In genomic region chr2:60122188-60122587, GRCm38 (mm10) we compare ENCODE assay signal across 10 mouse cellular contexts.
A peak's percentile ranks its signal among the peaks of the same experiment; 100 is the strongest.
DNase-seq lines count a peak whose midpoint lies in the region; ATAC-seq and TF ChIP-seq lines count a peak whose summit lies in the region.
"Had no signal": no experiment of that assay in that cellular context is flagged by ENCODE, and none has a peak within 500 bp of the region (broad histone marks: within the 10 kb centered on the region; RNA-seq: fewer than 3 reads in every experiment).

No protein-coding gene starts in this region.

- H3K9me3 ChIP-seq in heart, embryonic 11.5 days (replicated peaks; ENCODE audit: control insufficient read depth, low read length) = no peaks in the 10 kb centered on the region
- H3K9me3 ChIP-seq in forebrain, postnatal 0 days (ENCODE audit: low read length) = no peaks in the 10 kb centered on the region
- no peaks in the 10 kb centered on the region for H3K9me3 ChIP-seq in liver, postnatal 0 days (ENCODE audit: low read length)

- no peak for TF ChIP-seq CTCF in forebrain, postnatal 0 days (IDR thresholded peaks at IDR 0.05; ENCODE audit: low read depth)
- TF ChIP-seq CTCF in liver, postnatal 0 days (IDR thresholded peaks at IDR 0.05; ENCODE audit: low read depth) = no peak

- no peak for TF ChIP-seq EP300 in liver, postnatal 0 days (IDR thresholded peaks at IDR 0.05; ENCODE audit: low read depth)

- 46% methylated on average over 2 of the region's 2 CpGs for WGBS in heart, embryonic 11.5 days (ENCODE audit: insufficient replicate concordance)
- WGBS in forebrain, postnatal 0 days = 17% methylated on average over 2 of the region's 2 CpGs
- WGBS in liver, postnatal 0 days (ENCODE audit: insufficient replicate concordance) = 66% methylated on average over 2 of the region's 2 CpGs

- peak overlapping the region; percentile 22; the same call in 1 of the 2 replicates for H3K4me2 ChIP-seq in heart, embryonic 11.5 days
- peak overlapping the region; percentile 11; the same call in 1 of the 2 replicates for H3K4me2 ChIP-seq in forebrain, postnatal 0 days (ENCODE audit: low read depth)
- no peak overlapping the region; the same call in 1 of the 2 replicates for H3K4me2 ChIP-seq in liver, postnatal 0 days (ENCODE audit: low read depth, low read length)

- no peak overlapping the region for H3K9ac ChIP-seq in heart, embryonic 11.5 days (ENCODE audit: low read depth, low read length)
- H3K9ac ChIP-seq in forebrain, postnatal 0 days = no peak overlapping the region
- H3K9ac ChIP-seq in liver, postnatal 0 days (replicated peaks) = no peak overlapping the region

- no peak overlapping the region for H3K4me3 ChIP-seq in heart, embryonic 11.5 days (ENCODE audit: low read depth, low read length)
- no peak overlapping the region for H3K4me3 ChIP-seq in forebrain, postnatal 0 days (ENCODE audit: low read depth, low read length)
- no peak overlapping the region for H3K4me3 ChIP-seq in liver, postnatal 0 days (ENCODE audit: low read depth, low read length)

- no peak for DNase-seq in heart, adult 18-20 months
- peak; percentile 31 for DNase-seq in MN1 (ENCODE audit: low spot score)
- DNase-seq in forebrain, postnatal 0 days = peak; percentile 49
- DNase-seq in liver, postnatal 0 days = no peak
- no peak for DNase-seq in left cerebral cortex, adult 18-20 months (ENCODE audit: low spot score in 2 of 2)
- DNase-seq in kidney, adult 18-20 months = no peak
- DNase-seq: cerebellum, postnatal 36 days; gastrocnemius, postnatal 14 days had no signal

- H3K4me1 ChIP-seq in heart, embryonic 11.5 days (ENCODE audit: control insufficient read depth, insufficient read depth, low read length) = peaks cover 31% of the 10 kb centered on the region
- H3K4me1 ChIP-seq in forebrain, postnatal 0 days (ENCODE audit: insufficient read depth) = peaks cover 11% of the 10 kb centered on the region
- H3K4me1 ChIP-seq in liver, postnatal 0 days (ENCODE audit: insufficient read depth) = peaks cover 17% of the 10 kb centered on the region

- no peak overlapping the region for H3K27ac ChIP-seq in heart, embryonic 11.5 days (ENCODE audit: low read depth, low read length)
- H3K27ac ChIP-seq in forebrain, postnatal 0 days (ENCODE audit: low read depth, low read length) = no peak overlapping the region
- H3K27ac ChIP-seq in liver, postnatal 0 days (ENCODE audit: low read depth) = 0 out of 2 replicates have a peak overlapping the region, but pooled peaks have one; percentile 22

- no peak for ATAC-seq in heart, embryonic 11.5 days (replicated peaks; ENCODE audit: insufficient number of reproducible peaks, low FRiP score, low TSS enrichment)
- ATAC-seq in forebrain, postnatal 0 days = no peak
- ATAC-seq in liver, postnatal 0 days = no peak
- ATAC-seq in activated CD4-positive, CD25-positive, alpha-beta regulatory T cell, adult 4 months = no peak

- H3K27me3 ChIP-seq in heart, embryonic 11.5 days (ENCODE audit: control insufficient read depth, insufficient read depth, low read length) = no peaks in the 10 kb centered on the region
- H3K27me3 ChIP-seq in forebrain, postnatal 0 days (ENCODE audit: insufficient read depth, low read length) = no peaks in the 10 kb centered on the region
- H3K27me3 ChIP-seq in liver, postnatal 0 days (ENCODE audit: insufficient read depth, low read length) = no peaks in the 10 kb centered on the region

- H3K36me3 ChIP-seq in heart, embryonic 11.5 days (ENCODE audit: control insufficient read depth, insufficient read depth, low read length) = no peaks in the 10 kb centered on the region
- no peaks in the 10 kb centered on the region for H3K36me3 ChIP-seq in forebrain, postnatal 0 days (ENCODE audit: insufficient read depth)
- no peaks in the 10 kb centered on the region for H3K36me3 ChIP-seq in liver, postnatal 0 days (replicated peaks; ENCODE audit: insufficient read depth, low read length)

Comparison
In these comparisons a context has a peak if more than half of its experiments do, and no peak if none do; other contexts are left out.
1. DNase-seq: peak in MN1 (single experiment) and forebrain, postnatal 0 days (single experiment); none in heart, adult 18-20 months (0 of 2), liver, postnatal 0 days (single experiment), left cerebral cortex, adult 18-20 months (0 of 2) and kidney, adult 18-20 months (single experiment).